Mouse (Mus musculus): ENCODE results near the gene Tmem143. TPM values are rescaled to one million over a fixed set of nuclear protein-coding genes. Genes with fewer than 3 reads are reported as not detected.
A peak's percentile ranks its signal among the peaks of the same experiment; 100 is the strongest.

Gene Tmem143
- polyA plus RNA-seq, 1 experiment from 2014 or later, result 6.8 TPM

GRCm38 (mm10) chr7:45915011-45915410 is 18.3 kb downstream of the Tmem143 start:
- H3K4me3 ChIP-seq (ENCODE audit: low read depth, low read length), result no peak overlapping the region
- no peaks in the 10 kb centered on the region; the same call in 1 of the 2 replicates for H3K4me1 ChIP-seq (replicated peaks; ENCODE audit: control insufficient read depth, insufficient read depth, low read length)
- no peak overlapping the region for H3K4me2 ChIP-seq (replicated peaks; ENCODE audit: low read depth)
- no peaks in the 10 kb centered on the region for H3K9me3 ChIP-seq (ENCODE audit: control insufficient read depth)
- H3K27me3 ChIP-seq (replicated peaks; ENCODE audit: control insufficient read depth, insufficient read depth, low read length), result no peaks in the 10 kb centered on the region
- peaks cover 29% of the 10 kb centered on the region for H3K36me3 ChIP-seq (ENCODE audit: control insufficient read depth, insufficient read depth)
- no peak for ATAC-seq
- TF ChIP-seq CTCF (IDR thresholded peaks at IDR 0.05; ENCODE audit: low read depth), result no peak
- 81% methylated on average over 5 of the region's 5 CpGs for WGBS
- no peak overlapping the region for H3K9ac ChIP-seq (ENCODE audit: low read depth, low read length)
- no peak overlapping the region for H3K27ac ChIP-seq (ENCODE audit: low read depth, low read length)

- Histone ChIP-seq H3K27ac (ENCODE audit: low read depth, low read length) (peak overlapping the region; percentile 47; the same call in 1 of the 2 replicates), H3K4me1 (replicated peaks; ENCODE audit: control insufficient read depth, insufficient read depth, low read length) (peaks cover 1% of the 10 kb centered on the region; the same call in 1 of the 2 replicates), H3K4me3 (ENCODE audit: low read depth, low read length) (peak overlapping the region; percentile 23), H3K27me3 (replicated peaks; ENCODE audit: control insufficient read depth, insufficient read depth, low read length) (no peaks in the 10 kb centered on the region), H3K9me3 (ENCODE audit: control insufficient read depth) (no peaks in the 10 kb centered on the region), H3K9ac (ENCODE audit: low read depth, low read length) (peak overlapping the region; percentile 26; the same call in 1 of the 2 replicates), H3K36me3 (ENCODE audit: control insufficient read depth, insufficient read depth) (peaks cover 20% of the 10 kb centered on the region), H3K4me2 (replicated peaks; ENCODE audit: low read depth) (peak overlapping the region; percentile 59)
- TF ChIP-seq CTCF (IDR thresholded peaks at IDR 0.05; ENCODE audit: low read depth), result peak; percentile 36; the same call in 1 of the 2 replicates
- WGBS, result 45% methylated on average over 26 of the region's 26 CpGs
- ATAC-seq, result peak; percentile 67
These were observed 19.6 kb downstream of the Tmem143 start for GRCm38 (mm10) chr7:45916056-45917003.

- Histone ChIP-seq H3K4me1 (replicated peaks; ENCODE audit: control insufficient read depth, insufficient read depth, low read length) (peaks cover 3% of the 10 kb centered on the region; the same call in 1 of the 2 replicates), H3K9ac (ENCODE audit: low read depth, low read length) (no peak overlapping the region), H3K9me3 (ENCODE audit: control insufficient read depth) (no peaks in the 10 kb centered on the region), H3K4me3 (ENCODE audit: low read depth, low read length) (no peak overlapping the region), H3K27ac (ENCODE audit: low read depth, low read length) (no peak overlapping the region), H3K27me3 (replicated peaks; ENCODE audit: control insufficient read depth, insufficient read depth, low read length) (no peaks in the 10 kb centered on the region), H3K36me3 (ENCODE audit: control insufficient read depth, insufficient read depth) (peaks cover 19% of the 10 kb centered on the region), H3K4me2 (replicated peaks; ENCODE audit: low read depth) (peak overlapping the region; percentile 59)
- no peak for ATAC-seq
- no peak for TF ChIP-seq CTCF (IDR thresholded peaks at IDR 0.05; ENCODE audit: low read depth)
- 26% methylated on average over 13 of the region's 13 CpGs for WGBS
These were observed 20.4 kb downstream of the Tmem143 start for GRCm38 (mm10) chr7:45917004-45917704.

- Histone ChIP-seq H3K4me2 (replicated peaks; ENCODE audit: low read depth) (no peak overlapping the region), H3K9ac (ENCODE audit: low read depth, low read length) (no peak overlapping the region), H3K27me3 (replicated peaks; ENCODE audit: control insufficient read depth, insufficient read depth, low read length) (no peaks in the 10 kb centered on the region), H3K36me3 (ENCODE audit: control insufficient read depth, insufficient read depth) (peaks cover 19% of the 10 kb centered on the region), H3K4me1 (replicated peaks; ENCODE audit: control insufficient read depth, insufficient read depth, low read length) (peaks cover 8% of the 10 kb centered on the region; the same call in 1 of the 2 replicates), H3K9me3 (ENCODE audit: control insufficient read depth) (no peaks in the 10 kb centered on the region), H3K4me3 (ENCODE audit: low read depth, low read length) (no peak overlapping the region), H3K27ac (ENCODE audit: low read depth, low read length) (no peak overlapping the region)
- ATAC-seq, result no peak
- TF ChIP-seq CTCF (IDR thresholded peaks at IDR 0.05; ENCODE audit: low read depth), result no peak
- 88% methylated on average over 15 of the region's 15 CpGs for WGBS
These were observed 21.2 kb downstream of the Tmem143 start for GRCm38 (mm10) chr7:45917926-45918325.

DNA sequence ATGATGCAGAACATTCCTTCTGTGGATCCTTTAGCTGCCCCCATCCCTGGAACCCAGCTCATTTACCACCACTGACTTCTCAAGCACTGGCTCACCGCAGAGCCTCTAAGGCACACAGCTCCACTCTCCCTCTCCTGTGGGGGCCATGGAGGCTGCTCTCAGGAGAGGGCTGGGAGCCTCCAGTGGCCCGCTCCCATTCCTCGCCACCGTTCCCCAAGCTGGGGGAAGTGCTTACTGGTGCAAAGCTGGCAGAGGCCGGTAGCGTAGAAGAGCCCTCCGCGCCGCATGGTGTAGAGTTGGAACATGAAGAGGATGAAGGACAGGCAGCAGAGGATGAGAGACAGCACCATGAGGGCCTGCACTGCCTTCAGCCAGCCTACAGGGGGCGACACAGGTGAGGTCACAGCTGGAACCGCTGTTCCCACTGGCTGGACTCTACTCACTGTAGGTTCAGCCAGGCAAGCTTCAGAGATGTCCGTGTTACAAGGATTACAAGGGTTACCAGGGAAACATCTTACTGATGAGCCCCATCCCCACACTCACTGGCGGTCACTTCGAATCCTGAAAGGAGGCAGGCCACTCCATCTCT is 22.4 kb downstream of the Tmem143 start:
- Histone ChIP-seq H3K36me3 (ENCODE audit: control insufficient read depth, insufficient read depth) (peaks cover 12% of the 10 kb centered on the region; the same call in 1 of the 2 replicates), H3K4me3 (ENCODE audit: low read depth, low read length) (no peak overlapping the region), H3K9me3 (ENCODE audit: control insufficient read depth) (no peaks in the 10 kb centered on the region), H3K27ac (ENCODE audit: low read depth, low read length) (no peak overlapping the region), H3K4me2 (replicated peaks; ENCODE audit: low read depth) (peak overlapping the region; percentile 6; the same call in 1 of the 2 replicates), H3K27me3 (replicated peaks; ENCODE audit: control insufficient read depth, insufficient read depth, low read length) (no peaks in the 10 kb centered on the region), H3K9ac (ENCODE audit: low read depth, low read length) (no peak overlapping the region), H3K4me1 (replicated peaks; ENCODE audit: control insufficient read depth, insufficient read depth, low read length) (peaks cover 8% of the 10 kb centered on the region; the same call in 1 of the 2 replicates)
- WGBS, result 76% methylated on average over 14 of the region's 14 CpGs
- no peak for ATAC-seq
- TF ChIP-seq CTCF (IDR thresholded peaks at IDR 0.05; ENCODE audit: low read depth), result peak; percentile 66
